Mouse (Mus musculus): Measurements from ENCODE around the gene Rad9b.
A peak's percentile ranks its signal among the peaks of the same experiment; 100 is the strongest.

The Rad9b gene

GRCm38 (mm10) chr5:122312942-122313684 lies 40.9 kb downstream of the Rad9b start:
- no peak for DNase-seq (ENCODE audit: low spot score in 2 of 2)

GRCm38 (mm10) chr5:122312346-122312745 lies 41.7 kb downstream of the Rad9b start:
- no peak for DNase-seq (ENCODE audit: low spot score in 2 of 2)

GRCm38 (mm10) chr5:122311692-122312091 lies 42.3 kb downstream of the Rad9b start:
- DNase-seq (ENCODE audit: low spot score in 2 of 2) = no peak

- DNase-seq (ENCODE audit: low spot score in 2 of 2) = no peak
Observed at GRCm38 (mm10) chr5:122310699-122311098, 43.3 kb downstream of the Rad9b start.

GRCm38 (mm10) chr5:122306536-122306935 lies 47.5 kb downstream of the Rad9b start:
- no peak for DNase-seq (ENCODE audit: low spot score in 2 of 2)

GRCm38 (mm10) chr5:122305472-122305871 lies 48.6 kb downstream of the Rad9b start:
- DNase-seq (ENCODE audit: low spot score in 2 of 2) = no peak

GRCm38 (mm10) chr5:122304541-122304940 lies 49.5 kb downstream of the Rad9b start:
- no peak for DNase-seq (ENCODE audit: low spot score in 2 of 2)

- peak in 1 of 2 experiments; percentile 50 for DNase-seq (ENCODE audit: low spot score in 2 of 2)
Observed at GRCm38 (mm10) chr5:122303937-122304336, 50.1 kb downstream of the Rad9b start.

DNA sequence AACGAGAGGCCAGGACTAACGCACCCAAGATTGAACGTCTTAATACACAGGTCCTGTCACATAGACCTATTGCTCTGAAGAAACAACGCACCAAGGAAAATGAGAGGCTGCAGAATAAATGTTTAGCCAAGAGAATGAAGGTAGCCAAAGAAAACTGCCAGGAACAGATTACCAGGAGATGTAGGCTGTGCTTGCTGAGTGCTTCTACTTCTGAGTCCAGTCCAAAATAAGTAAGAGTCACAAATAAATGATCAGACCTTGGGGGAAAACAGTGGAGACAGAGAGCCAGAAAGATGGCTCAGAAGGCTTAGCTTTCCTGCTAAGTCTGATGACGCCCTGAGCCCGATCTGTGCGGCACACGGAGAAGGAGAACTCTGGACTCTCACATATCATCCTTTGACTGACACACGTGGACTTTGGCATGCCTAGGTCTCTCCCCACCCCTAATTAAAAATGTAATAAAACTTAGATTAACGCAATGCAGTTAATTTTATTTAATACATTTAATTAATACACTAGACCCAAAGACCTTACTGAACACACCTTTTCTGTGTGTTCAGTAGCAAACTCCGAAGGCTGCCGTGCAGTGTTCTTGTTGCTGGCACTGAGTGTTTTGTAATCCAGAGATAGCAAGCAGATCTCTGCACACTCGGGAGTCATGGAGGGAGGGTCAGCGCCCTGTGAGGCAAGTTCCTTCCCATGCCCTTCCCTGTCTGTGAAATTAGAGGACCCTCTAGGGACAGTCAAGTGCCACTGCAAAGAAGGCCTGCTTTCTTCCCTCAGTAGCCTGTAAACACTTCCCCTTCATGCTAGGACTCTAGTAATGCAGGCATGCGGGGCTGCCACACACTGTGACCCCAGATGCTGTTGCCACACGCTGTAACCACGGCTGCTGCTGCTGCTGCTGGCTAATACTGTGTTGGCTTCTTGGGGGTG lies 51.0 kb downstream of the Rad9b start:
- DNase-seq (ENCODE audit: low spot score in 2 of 2) = no peak

DNA sequence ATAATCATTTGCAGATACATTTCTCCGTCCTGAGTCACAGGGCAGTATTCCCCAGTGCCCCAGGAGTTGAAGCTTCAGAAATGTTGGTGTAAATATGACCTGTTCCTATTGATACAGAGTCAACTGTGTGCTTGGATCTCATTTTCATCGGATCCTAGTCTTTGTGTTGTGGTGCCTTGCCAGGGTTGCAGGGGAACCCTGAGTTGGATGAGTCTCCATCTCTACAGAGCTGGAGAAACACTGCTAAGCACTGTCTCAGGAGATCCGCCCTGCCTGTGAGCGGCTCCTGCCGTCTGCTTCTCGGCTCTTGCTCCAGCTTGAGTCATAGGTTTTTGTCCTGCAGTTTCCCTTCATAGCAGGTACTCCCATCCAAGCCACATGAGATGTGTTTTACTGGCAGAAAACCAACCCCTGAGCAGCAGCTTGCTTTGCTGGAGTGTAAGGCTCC lies 53.9 kb downstream of the Rad9b start:
- DNase-seq (ENCODE audit: low spot score in 2 of 2) = no peak

DNA sequence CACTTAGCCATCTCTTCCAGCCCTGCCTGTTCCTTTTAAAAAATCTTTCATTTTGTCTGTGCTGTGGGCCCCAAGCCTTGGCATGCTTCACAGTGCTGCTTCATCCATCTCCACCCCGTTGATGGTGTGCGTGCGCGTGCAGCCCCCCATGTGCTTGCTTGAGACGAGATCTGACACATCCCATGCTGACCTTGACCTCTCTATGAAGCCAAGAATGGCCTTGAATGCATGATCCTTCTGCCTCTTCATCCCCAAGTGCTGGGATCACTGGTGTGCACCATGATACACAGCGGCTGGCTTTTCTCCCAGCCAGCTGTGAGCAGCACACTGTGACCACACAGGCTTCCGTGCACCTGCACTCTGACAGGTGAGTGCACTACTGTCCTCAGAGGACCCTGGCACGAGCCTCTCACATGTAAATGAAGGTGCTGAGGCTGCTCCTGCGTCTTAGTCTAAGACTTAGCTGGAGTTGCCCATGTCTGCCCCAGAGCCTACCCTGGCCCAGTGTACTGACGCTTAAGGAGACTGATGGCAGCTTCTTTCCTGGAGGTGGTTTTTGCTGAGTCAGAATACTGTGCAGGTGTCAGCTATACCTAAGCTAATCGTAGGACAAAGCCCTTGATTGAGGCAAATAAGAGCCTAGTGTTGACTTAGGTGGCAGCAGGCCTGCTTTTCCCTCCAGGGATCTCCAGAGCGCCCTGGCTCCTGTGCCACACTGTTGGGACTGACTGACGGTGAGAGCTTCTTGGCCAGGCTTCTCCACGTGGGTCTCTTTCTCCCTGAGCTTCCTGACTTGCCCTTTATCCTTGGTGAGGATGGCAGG lies 58.7 kb downstream of the Rad9b start:
- DNase-seq (ENCODE audit: low spot score in 2 of 2) = no peak

DNA sequence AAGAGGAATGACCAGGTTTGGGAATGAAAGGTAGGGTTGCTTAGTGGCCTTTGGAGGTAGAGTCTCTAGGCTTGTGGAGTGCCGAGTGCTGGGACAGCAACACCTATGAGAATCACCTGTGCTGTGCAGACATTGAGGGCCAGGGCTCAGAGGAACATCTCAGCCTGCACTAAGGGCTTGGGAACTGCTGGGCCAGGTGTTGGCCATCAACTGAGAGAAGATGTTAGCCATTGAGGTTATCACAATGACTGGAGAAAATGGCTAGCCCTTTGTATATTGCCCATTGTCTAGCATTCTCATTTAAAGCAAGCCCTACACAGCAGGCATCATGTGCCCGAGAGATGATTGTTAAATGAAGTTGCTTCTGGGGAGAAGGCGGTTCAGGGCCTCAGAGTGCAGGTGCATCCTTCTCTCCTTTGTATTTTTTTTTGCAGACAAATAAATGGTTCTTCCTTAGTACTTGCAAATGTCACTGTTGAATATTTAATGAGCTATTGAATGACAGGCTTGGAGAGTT lies 59.8 kb downstream of the Rad9b start:
- no peak for DNase-seq (ENCODE audit: low spot score in 2 of 2)

DNA sequence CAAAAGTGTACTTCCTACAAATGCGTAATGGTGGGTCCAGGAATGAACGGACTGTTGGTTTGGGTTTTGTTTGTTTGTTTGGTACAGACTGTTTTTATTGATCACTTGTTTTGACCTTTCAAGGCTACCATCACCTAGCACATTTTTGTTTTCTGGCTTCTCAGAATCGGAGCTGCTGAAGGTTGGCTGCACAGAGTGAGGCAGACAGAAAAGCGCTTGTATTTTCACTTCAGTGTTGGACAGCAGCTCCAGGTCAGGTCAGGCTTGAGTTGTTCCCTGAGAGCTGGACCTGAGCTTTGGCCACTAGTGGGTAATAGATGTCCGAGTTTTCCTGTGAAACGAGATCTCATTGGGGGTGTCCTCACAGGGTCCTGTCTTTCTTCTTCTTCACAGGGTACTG lies 60.9 kb downstream of the Rad9b start:
- DNase-seq (ENCODE audit: low spot score in 2 of 2) = no peak

DNA sequence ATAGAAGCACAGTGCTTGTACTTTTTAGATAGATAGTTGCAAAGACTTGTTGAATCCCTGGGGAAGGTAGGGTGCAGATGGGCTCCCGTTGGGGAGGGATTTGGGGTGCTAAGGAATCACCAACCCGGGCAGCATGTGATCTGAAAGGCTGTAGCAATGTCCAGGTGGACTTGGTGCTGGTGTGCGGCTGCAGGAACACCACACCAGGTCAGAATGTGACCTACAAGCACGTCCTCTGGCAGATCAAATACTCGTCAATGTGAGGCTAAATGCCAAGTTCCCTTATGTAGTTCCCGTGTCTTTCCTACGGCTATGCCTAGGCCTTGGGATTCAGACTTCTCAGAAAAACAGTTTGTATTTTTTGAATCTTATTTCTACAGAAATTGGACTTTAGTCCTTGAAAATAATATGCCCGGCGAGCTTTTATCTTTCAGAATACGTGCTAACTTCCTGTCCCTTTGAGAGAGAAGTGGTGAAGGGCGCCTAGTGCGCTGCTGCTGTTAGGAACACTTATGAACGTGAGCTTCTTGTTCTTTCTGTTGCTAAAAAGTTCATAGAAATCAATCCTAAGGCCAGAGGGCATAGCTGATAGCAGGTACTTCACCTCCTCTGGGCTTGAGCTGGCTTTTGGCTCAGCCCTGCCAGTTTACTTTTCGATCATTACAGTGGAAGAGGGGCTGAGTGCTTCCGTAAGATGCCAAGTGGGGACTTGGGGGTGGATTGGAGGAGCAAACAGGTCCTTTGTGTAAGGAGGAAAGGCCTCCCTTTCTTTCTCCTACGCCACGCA lies 62.3 kb downstream of the Rad9b start:
- no peak for DNase-seq (ENCODE audit: low spot score in 2 of 2)

DNA sequence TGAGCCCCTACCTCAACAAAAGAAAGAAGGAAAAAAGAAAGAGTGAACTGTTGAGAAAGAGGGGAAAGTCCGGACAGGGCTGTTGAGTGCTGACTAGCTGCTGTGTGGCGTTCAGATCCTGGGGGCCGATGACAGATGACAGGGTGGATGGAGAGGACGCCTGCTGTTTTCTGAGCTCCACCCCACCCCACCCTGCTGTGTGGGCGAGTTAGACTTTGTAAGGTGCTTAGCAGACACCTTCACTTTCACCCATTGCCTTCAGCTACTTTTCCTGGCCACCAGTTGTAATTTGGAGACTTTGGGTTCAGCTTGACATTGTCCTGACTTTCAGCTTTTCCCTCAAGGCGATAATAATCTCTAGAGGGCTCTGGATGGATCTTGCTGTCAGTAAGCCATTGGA lies 62.9 kb downstream of the Rad9b start:
- DNase-seq (ENCODE audit: low spot score in 2 of 2) = no peak

DNA sequence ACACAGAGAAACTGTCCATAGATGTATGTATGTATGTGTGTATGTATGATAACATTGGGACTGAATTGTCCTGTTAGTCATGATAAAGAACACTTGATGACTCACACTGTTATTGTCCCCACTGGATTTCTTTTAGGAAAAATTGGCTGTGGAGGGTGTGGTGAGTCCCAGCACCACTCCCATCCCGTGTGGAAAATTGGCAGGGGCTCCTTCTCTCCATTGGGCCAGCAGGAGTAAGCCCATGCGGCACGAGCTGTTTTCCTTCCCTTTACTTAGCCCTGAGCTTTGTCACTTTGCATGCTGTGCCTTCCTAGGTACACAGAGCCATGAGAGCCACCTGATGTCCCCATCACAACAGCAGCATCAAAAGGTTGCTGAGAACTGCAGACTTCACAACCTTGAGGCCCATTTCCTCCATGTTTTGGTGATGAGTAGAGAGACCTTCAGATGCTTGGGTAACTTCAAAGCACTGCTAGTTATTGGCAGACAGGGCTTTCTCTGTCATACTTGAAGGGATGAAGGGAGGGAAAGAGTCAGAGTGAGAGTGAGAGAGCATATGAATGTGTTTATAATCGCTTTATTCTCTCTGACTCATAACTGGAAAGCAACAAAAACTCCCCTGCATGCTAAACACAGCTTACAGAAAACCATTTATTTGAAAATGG lies 65.8 kb downstream of the Rad9b start:
- no peak for DNase-seq (ENCODE audit: low spot score in 2 of 2)

DNA sequence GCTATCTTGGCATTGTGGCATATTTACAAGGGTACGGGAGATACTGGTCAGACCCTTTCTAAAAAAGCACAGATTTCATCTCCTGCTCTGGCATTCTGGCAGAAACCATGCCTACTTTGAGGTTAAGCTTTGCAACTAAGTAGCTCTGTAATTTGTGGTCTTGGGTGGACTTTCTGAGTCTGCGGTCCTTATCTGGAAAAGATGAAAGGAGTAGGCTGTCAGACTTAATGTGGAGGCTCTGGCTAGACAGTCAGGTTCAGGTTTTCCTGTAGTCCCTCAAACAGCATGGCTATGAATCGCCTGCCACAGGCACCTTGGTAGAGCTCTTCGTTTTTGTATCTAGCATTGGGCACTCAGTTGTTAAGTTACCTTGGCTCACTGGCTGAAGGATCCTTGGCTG lies 67.0 kb downstream of the Rad9b start:
- no peak for DNase-seq (ENCODE audit: low spot score in 2 of 2)

DNA sequence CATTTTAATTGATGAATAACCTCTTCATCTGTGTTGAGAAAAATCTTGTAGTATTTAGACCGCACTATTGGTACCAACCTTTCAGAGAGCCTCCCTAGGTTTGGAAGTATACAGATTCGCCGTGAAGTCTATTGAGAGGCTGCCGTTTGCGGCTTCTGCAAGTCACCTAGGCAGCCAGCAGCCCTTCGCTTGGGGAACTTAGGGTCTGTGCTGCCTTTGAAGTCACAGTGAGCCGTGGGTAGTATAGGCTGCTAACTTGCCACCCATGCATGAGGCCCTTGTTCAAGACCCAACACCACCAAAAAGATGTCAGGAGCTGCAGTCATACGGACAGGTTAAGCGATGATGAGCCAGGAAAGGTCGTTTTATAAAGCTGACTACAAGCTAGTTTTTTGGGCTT lies 67.8 kb downstream of the Rad9b start:
- no peak for DNase-seq (ENCODE audit: low spot score in 2 of 2)

DNA sequence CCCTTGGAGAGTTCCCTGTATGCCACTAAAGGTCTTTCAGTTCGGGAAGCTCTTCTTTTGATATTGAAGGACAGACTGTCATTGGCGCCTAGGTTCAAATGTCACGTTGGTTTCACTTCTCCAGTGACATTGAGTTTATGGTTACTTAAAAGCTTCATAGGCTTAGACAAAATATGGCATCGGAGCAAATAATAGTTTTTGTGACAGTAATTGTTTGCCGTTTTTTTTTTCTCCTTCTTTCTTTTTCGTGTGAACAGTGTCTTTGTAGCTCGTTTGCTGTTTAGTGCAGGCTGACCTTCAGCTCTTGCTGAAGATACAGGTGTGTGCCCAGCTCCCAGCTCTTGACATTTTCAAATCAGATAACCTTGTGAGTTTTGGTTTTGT lies 68.3 kb downstream of the Rad9b start:
- DNase-seq (ENCODE audit: low spot score in 2 of 2) = no peak

DNA sequence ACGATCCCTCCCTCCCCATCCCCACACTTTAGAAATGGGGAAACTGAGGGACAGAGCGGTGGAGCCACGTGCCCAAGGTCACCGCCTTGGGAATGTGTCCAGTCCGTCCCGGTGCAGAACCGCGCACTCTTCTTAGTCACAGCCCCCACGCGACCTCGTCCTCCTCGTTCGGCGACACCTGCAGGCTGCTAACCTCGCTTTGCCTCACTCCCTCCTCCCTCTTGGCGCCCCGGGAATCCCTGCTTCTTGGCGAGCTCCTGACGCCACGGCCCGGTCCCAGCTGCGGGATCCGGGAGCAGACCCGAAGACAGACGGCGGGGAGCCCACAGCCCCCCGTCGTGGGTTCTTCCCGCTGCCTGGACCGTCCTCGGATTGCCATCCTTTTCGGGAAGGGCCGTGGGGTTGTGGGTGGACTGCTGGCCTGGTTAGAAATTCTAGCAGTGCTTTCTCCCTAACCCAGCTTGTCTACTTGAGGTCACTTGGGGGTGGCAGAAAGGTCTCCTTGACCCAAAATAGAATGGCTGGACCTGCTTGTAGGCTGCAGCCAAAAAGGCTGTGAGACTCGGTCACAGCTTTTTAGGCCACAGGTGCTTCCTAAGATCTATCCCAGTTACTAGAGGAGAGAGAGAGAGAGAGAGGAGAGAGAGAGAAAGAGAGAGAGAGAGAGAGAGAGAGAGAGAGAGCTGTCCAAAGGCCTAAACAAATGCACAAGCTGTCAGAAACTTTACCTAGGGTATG lies 68.8 kb downstream of the Rad9b start:
- DNase-seq (ENCODE audit: low spot score in 2 of 2) = no peak

Measured in left cerebral cortex, adult 9 months (tissue).